Mouse (Mus musculus): ENCODE measurements at regions not wholly inside any gene's neighbourhood (a gene's known extent, or its start where the extent isn't known, plus 50 kb on each side); places are given as distances from the start of the nearest gene placed in this dataset.

DNA sequence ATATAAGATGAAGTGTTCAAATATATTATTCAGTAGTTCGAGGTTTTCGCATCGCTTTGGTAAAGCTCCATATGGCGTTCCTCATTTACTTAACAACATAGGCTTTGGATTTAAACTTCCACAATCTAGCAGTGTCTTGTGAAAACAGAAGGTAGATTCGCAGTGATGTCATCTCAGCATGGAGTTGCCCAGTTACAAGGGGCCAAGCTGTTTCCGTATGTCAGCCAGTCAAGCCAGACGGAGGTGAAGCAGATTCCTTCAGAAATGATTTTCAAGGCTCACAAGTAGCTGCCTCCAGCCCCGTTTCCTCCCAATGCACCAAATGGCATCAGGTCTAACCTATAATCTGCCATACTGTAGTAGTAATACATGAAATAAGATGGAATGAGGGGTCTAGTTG is 224.6 kb downstream of the Rwdd3 start:
- H3K36me3 ChIP-seq (ENCODE audit: control insufficient read depth, insufficient read depth, low read length) = no peaks in the 10 kb centered on the region
- H3K9me3 ChIP-seq (ENCODE audit: control insufficient read depth, low read length) = no peaks in the 10 kb centered on the region
- 92% methylated on average over 8 of the region's 8 CpGs for WGBS
- no peak for ATAC-seq (ENCODE audit: low read depth)
- H3K4me1 ChIP-seq (ENCODE audit: control insufficient read depth, insufficient read depth, low read length) = no peaks in the 10 kb centered on the region
- no peaks in the 10 kb centered on the region for H3K27me3 ChIP-seq (ENCODE audit: control insufficient read depth, insufficient read depth, low read length)
- no peak overlapping the region for H3K27ac ChIP-seq (ENCODE audit: low read depth, low read length)
- H3K4me2 ChIP-seq (ENCODE audit: low read depth, low read length) = no peak overlapping the region
- H3K4me3 ChIP-seq (ENCODE audit: low read depth, low read length) = no peak overlapping the region
- no peak overlapping the region for H3K9ac ChIP-seq (replicated peaks; ENCODE audit: low read depth, low read length)

DNA sequence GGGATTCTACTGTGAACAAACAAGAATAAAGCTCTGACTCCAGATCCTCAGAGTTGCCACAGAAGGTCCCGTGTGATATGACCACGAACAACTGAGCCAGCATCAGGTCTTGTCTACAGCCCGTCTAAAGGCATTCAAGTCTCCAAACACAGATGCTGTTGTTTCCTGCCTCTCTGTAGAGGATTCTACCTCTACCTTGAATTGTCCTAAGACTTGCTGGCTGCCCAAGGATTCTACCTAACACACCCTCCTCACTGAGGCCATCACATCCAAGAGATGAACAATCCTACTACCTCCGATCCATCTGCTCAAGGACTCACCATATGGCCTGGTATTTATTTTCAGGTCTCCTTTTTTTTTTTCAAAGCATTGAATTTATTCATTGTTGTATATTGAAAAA is 237.1 kb downstream of the Rwdd3 start:
- no peaks in the 10 kb centered on the region for H3K27me3 ChIP-seq (ENCODE audit: control insufficient read depth, insufficient read depth, low read length)
- WGBS = 90% methylated on average over 4 of the region's 4 CpGs

DNA sequence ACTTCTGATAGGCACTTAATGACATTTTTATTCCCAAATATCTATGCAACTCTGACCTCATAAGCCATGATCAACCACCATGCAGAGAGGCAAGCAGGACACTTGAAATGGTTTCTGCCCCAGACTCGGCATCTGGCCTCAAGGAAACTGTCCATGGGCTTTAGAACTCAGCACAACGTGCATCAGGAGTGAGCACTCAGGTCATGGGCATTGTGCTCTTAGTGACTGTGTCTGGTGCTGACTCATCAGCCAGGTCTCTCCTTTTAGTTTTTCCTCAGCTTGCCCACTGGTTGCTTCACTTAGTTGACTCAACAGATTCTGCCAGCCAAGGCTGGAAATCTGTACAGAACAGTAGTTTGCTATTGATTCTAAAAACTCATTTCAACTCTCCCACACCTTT is 251.1 kb downstream of the Rwdd3 start:
- no peaks in the 10 kb centered on the region for H3K4me1 ChIP-seq (ENCODE audit: control insufficient read depth, insufficient read depth, low read length)
- H3K27ac ChIP-seq (ENCODE audit: low read depth, low read length) = no peak overlapping the region
- H3K27me3 ChIP-seq (ENCODE audit: control insufficient read depth, insufficient read depth, low read length) = no peaks in the 10 kb centered on the region
- no peak overlapping the region for H3K9ac ChIP-seq (replicated peaks; ENCODE audit: low read depth, low read length)
- ATAC-seq (ENCODE audit: low read depth) = no peak
- H3K9me3 ChIP-seq (ENCODE audit: control insufficient read depth, low read length) = no peaks in the 10 kb centered on the region
- no peak overlapping the region for H3K4me3 ChIP-seq (ENCODE audit: low read depth, low read length)
- H3K36me3 ChIP-seq (ENCODE audit: control insufficient read depth, insufficient read depth, low read length) = no peaks in the 10 kb centered on the region
- WGBS = 85% methylated on average over 2 of the region's 2 CpGs
- no peak overlapping the region for H3K4me2 ChIP-seq (ENCODE audit: low read depth, low read length)

More for the DNA sequence above, 237.1 kb downstream of the Rwdd3 start:
- Histone ChIP-seq H3K4me3 (ENCODE audit: low read depth, low read length) (no peak overlapping the region), H3K9me3 (ENCODE audit: control insufficient read depth, low read length) (no peaks in the 10 kb centered on the region), H3K36me3 (ENCODE audit: control insufficient read depth, insufficient read depth, low read length) (no peaks in the 10 kb centered on the region), H3K9ac (replicated peaks; ENCODE audit: low read depth, low read length) (no peak overlapping the region), H3K4me2 (ENCODE audit: low read depth, low read length) (no peak overlapping the region), H3K27ac (ENCODE audit: low read depth, low read length) (no peak overlapping the region), H3K4me1 (ENCODE audit: control insufficient read depth, insufficient read depth, low read length) (no peaks in the 10 kb centered on the region)
- ATAC-seq (ENCODE audit: low read depth) = no peak

DNA sequence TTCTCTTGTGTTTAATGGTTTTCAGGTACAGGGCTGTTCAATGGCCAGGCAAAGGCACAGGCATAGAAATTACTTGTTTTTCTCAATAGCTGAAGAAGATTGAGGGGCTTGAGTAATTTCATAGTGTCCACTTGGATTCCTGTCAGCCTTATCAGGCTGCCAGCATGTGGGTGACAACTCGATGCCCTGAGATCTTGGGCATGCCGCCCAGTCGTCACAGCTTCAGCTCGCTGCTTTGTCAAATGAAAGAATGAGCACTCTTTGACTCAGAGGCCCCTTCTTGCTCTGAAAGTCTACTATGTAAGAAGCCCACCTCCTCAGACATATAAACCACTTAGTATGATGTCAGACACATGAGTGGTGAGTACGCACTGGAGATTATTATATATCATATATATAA is 272.6 kb downstream of the Rwdd3 start:
- no peak overlapping the region for H3K4me2 ChIP-seq (ENCODE audit: low read depth, low read length)
- no peak overlapping the region for H3K4me3 ChIP-seq (ENCODE audit: low read depth, low read length)
- H3K27ac ChIP-seq (ENCODE audit: low read depth, low read length) = no peak overlapping the region
- 88% methylated on average over 5 of the region's 5 CpGs for WGBS
- no peaks in the 10 kb centered on the region for H3K9me3 ChIP-seq (ENCODE audit: control insufficient read depth, low read length)
- no peaks in the 10 kb centered on the region for H3K4me1 ChIP-seq (ENCODE audit: control insufficient read depth, insufficient read depth, low read length)
- H3K27me3 ChIP-seq (ENCODE audit: control insufficient read depth, insufficient read depth, low read length) = no peaks in the 10 kb centered on the region
- no peak overlapping the region for H3K9ac ChIP-seq (replicated peaks; ENCODE audit: low read depth, low read length)
- no peaks in the 10 kb centered on the region for H3K36me3 ChIP-seq (ENCODE audit: control insufficient read depth, insufficient read depth, low read length)
- no peak for ATAC-seq (ENCODE audit: low read depth)

DNA sequence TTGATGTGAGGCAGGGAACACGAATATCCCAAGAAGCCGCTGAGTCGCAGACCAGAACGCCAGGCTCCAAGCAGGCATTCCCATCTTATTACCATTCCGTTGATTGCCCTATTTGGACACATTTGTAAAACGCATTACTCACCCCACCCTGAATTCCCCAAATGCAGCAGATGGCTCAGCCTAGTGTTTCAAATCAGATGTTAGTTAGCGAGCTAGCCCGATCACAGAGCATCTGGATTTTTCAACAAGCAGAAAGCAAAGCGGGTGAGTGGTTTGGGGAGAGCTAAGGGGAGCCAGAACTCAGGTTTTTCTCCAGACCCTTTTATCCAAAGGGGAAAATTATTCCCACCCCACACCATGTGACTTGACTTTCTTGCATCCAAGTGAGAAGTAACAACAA is 273.2 kb downstream of the Rwdd3 start:
- Histone ChIP-seq H3K9me3 (ENCODE audit: control insufficient read depth, low read length) (no peaks in the 10 kb centered on the region), H3K4me2 (ENCODE audit: low read depth, low read length) (no peak overlapping the region), H3K27ac (ENCODE audit: low read depth, low read length) (no peak overlapping the region), H3K27me3 (ENCODE audit: control insufficient read depth, insufficient read depth, low read length) (no peaks in the 10 kb centered on the region), H3K4me1 (ENCODE audit: control insufficient read depth, insufficient read depth, low read length) (no peaks in the 10 kb centered on the region), H3K36me3 (ENCODE audit: control insufficient read depth, insufficient read depth, low read length) (no peaks in the 10 kb centered on the region), H3K4me3 (ENCODE audit: low read depth, low read length) (no peak overlapping the region), H3K9ac (replicated peaks; ENCODE audit: low read depth, low read length) (no peak overlapping the region)
- WGBS = 57% methylated on average over 9 of the region's 9 CpGs
- peak; percentile 69 for ATAC-seq (ENCODE audit: low read depth)

DNA sequence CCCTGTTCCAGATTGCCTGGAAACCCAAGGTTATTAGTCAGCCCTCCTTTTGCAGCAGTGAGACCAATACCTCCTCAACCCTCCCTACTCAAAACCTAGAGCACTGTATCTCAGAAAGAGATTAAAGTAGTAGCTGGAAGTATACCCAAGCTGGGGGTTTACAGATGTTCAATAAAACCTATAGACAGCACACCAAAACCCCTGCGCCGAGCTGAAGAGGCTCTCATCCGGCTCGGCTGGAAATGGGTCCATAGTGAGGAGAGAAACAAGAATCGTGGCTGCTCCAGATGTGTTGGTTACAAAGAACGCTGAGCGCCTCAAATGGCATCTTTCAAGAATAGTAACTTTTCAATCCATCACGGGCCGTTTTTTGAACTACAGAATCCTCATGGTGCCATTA is 273.7 kb downstream of the Rwdd3 start:
- H3K9me3 ChIP-seq (ENCODE audit: control insufficient read depth, low read length) = no peaks in the 10 kb centered on the region
- ATAC-seq (ENCODE audit: low read depth) = no peak
- H3K4me2 ChIP-seq (ENCODE audit: low read depth, low read length) = no peak overlapping the region
- H3K4me1 ChIP-seq (ENCODE audit: control insufficient read depth, insufficient read depth, low read length) = no peaks in the 10 kb centered on the region
- H3K27me3 ChIP-seq (ENCODE audit: control insufficient read depth, insufficient read depth, low read length) = no peaks in the 10 kb centered on the region
- H3K9ac ChIP-seq (replicated peaks; ENCODE audit: low read depth, low read length) = no peak overlapping the region
- WGBS = 88% methylated on average over 9 of the region's 9 CpGs
- no peak overlapping the region for H3K27ac ChIP-seq (ENCODE audit: low read depth, low read length)
- H3K36me3 ChIP-seq (ENCODE audit: control insufficient read depth, insufficient read depth, low read length) = no peaks in the 10 kb centered on the region
- no peak overlapping the region for H3K4me3 ChIP-seq (ENCODE audit: low read depth, low read length)

DNA sequence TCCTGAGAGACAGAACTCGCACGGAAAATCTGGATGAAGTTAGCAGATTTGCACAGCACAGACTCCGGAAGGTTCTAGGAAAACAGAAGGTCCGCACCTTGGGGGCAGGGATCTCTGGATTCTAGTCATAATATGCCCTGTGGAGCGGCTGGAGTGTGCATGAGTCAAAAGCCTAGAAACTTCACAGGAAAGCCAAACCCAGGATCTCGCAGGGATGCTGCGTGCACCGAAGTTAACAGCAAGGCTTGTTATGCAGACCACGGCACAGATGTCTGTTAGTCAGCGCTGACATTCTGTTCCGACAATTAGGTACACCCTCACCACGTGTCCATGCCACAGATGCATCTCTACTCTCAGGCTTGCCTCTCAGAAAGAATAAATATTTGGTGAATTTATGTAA is 274.3 kb downstream of the Rwdd3 start:
- WGBS = 81% methylated on average over 12 of the region's 12 CpGs
- Histone ChIP-seq H3K4me3 (ENCODE audit: low read depth, low read length) (no peak overlapping the region), H3K27me3 (ENCODE audit: control insufficient read depth, insufficient read depth, low read length) (no peaks in the 10 kb centered on the region), H3K4me1 (ENCODE audit: control insufficient read depth, insufficient read depth, low read length) (no peaks in the 10 kb centered on the region), H3K9ac (replicated peaks; ENCODE audit: low read depth, low read length) (no peak overlapping the region), H3K36me3 (ENCODE audit: control insufficient read depth, insufficient read depth, low read length) (no peaks in the 10 kb centered on the region), H3K27ac (ENCODE audit: low read depth, low read length) (no peak overlapping the region), H3K4me2 (ENCODE audit: low read depth, low read length) (no peak overlapping the region), H3K9me3 (ENCODE audit: control insufficient read depth, low read length) (no peaks in the 10 kb centered on the region)
- ATAC-seq (ENCODE audit: low read depth) = no peak

DNA sequence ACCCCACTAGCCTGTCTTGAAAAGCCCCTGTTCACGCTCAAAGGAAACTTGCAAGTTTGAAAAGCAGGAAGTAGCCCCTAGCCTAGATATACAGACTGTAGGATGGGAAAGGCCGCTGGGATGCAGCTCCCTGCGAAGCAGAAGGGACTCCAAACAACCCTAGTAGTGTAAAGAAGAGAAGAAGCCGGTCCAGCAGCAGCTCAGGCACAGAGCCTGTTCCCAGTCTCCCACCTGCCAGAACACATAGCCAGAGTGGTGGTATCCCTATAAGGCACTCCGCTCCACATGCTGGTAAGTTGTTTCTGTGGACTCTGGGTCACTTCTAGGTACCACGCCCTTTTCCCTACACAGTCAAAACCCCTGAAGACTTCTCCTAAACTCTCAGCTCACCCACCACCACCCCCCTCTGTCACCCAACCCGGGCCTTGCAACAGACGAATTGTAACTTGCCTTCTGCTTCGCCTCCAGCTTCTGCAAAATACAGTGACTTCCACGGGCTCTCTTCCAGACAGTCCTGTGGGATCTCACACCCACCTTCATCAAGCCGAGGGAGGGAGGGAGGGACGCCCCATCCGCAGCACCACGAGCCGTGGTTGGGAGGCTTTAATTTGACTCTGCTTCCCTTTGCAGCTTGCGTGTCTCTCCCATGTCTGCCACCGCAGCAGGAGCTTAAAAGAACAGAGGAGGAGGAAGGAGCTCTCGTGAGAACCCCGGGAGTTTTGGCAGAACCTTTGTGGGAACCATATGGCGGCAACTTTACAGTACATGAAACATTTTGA is 285.2 kb downstream of the Rwdd3 start:
- no peak overlapping the region for H3K27ac ChIP-seq (ENCODE audit: low read depth, low read length)
- H3K4me1 ChIP-seq (ENCODE audit: control insufficient read depth, insufficient read depth, low read length) = peaks cover 4% of the 10 kb centered on the region; the same call in 1 of the 2 replicates
- no peak overlapping the region for H3K4me3 ChIP-seq (ENCODE audit: low read depth, low read length)
- H3K4me2 ChIP-seq (ENCODE audit: low read depth, low read length) = no peak overlapping the region
- H3K9ac ChIP-seq (replicated peaks; ENCODE audit: low read depth, low read length) = no peak overlapping the region
- no peaks in the 10 kb centered on the region; the same call in 1 of the 2 replicates for H3K9me3 ChIP-seq (ENCODE audit: control insufficient read depth, low read length)
- no peaks in the 10 kb centered on the region for H3K36me3 ChIP-seq (ENCODE audit: control insufficient read depth, insufficient read depth, low read length)
- H3K27me3 ChIP-seq (ENCODE audit: control insufficient read depth, insufficient read depth, low read length) = no peaks in the 10 kb centered on the region
- WGBS = 76% methylated on average over 20 of the region's 20 CpGs
- no peak for ATAC-seq (ENCODE audit: low read depth)

DNA sequence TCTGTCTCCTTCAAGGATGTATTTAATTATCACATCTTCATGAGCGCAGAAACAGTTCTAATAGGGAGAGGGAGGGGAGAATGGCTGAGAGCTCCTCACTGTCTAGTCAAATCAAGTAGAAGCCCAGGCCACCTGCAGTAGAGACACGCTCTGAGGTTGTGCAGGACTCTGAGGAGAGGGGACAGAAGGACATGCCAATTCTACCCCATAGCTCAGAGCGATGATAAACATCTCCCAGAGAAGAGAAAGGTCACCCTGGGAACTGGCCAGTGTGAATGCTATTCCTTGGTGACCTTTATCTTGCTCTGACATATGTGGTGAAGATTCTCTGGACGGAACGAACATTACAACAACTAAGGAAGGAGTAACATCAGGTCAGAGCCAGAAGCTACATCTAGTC is 286.1 kb downstream of the Rwdd3 start:
- 87% methylated on average over 5 of the region's 5 CpGs for WGBS
- H3K27ac ChIP-seq (ENCODE audit: low read depth, low read length) = no peak overlapping the region
- H3K36me3 ChIP-seq (ENCODE audit: control insufficient read depth, insufficient read depth, low read length) = no peaks in the 10 kb centered on the region
- peaks cover 4% of the 10 kb centered on the region; the same call in 1 of the 2 replicates for H3K4me1 ChIP-seq (ENCODE audit: control insufficient read depth, insufficient read depth, low read length)
- no peak for ATAC-seq (ENCODE audit: low read depth)
- no peaks in the 10 kb centered on the region for H3K27me3 ChIP-seq (ENCODE audit: control insufficient read depth, insufficient read depth, low read length)
- H3K9me3 ChIP-seq (ENCODE audit: control insufficient read depth, low read length) = no peaks in the 10 kb centered on the region; the same call in 1 of the 2 replicates
- no peak overlapping the region for H3K9ac ChIP-seq (replicated peaks; ENCODE audit: low read depth, low read length)
- H3K4me3 ChIP-seq (ENCODE audit: low read depth, low read length) = no peak overlapping the region
- no peak overlapping the region for H3K4me2 ChIP-seq (ENCODE audit: low read depth, low read length)
